Mouse (Mus musculus) kidney, postnatal 36 days (tissue): ENCODE measurements around the gene Spag16.
A peak's percentile ranks its signal among the peaks of the same experiment; 100 is the strongest.

Experiments used
- DNase-seq, 2 experiments: peaks; one replicate each; pipeline ENCODE4 v3.0.0; 2021 to 2022; ENCODE audit warnings: mixed read lengths in 2 of 2

Spag16 gene

DNA sequence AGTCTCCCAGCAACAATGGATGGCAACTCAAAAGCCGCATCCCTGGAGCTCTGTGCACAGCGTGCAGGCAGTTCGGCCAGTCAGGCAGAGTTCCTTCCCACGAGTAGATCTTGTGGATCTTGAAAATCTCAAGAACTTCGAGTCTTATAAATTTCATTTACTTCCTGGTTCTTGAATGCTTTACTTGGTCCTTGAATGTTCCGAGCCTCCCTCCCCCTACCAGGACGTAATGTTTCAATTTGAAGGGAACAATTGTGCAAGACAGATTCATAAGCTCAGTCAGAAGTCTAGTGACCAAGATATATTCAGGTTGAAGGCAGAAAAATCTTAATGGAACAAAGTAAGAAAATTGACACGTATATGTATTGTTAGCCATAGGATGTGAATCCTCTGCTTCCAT is 277.9 kb downstream of the Spag16 start:
- DNase-seq: no peak

DNA sequence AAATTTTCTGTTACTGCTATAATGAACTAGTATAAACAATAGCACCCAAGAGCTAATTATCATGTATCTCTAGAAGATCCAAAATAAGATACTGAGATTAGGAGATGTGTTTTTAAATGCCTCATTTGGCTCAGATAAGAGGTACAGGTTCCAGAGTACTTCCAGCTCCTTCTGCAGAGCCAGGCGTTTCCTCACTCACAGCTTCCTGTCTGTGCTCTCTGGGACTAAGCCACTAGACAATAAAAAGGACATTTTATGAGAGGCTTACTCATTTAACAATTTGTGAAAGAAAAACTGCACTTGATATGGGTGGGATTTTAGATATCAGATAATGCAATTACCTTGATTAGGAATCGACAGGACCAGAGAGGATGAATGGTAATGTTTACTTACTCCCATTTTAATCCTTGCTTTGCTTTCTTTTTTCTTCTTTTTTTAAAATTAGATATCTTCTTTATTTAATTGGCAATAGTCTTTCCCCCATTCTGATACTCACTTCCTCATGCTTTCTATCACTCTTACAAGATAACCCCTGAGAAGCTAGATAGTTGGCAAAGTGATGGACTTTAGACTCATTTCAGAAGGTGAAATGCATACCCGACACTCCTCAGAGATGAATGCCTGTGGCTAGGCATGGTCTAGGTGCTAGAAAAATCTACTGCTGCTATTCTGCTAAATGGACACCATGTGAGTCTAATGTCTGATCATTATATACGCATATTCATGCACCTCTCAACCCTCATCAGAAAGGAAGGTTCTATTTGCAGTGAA is 289.6 kb downstream of the Spag16 start:
- DNase-seq: no peak

DNA sequence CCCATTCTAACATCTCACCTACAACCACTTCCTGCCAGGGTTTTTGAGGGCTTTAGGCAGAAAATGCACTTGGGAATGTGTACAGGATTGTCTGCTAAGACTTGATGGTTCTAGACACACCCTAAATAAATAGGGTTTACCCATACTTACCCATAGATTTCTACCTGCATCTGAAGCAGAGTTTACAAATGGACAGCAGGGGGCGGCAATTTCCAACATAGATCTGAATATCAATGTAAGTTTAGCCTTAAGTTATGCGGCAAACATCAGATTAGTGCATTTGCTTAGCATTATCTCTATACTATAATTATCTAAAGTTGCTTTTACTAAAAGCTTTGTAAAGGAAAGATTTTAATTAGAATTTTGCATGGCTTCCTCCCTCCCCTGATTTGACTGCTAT is 301.3 kb downstream of the Spag16 start:
- peak; percentile 11 to 58 for DNase-seq

- no peak for DNase-seq
Measured at GRCm38 (mm10) chr1:70135547-70135946, 308.8 kb downstream of the Spag16 start.

GRCm38 (mm10) chr1:70165343-70166158 is 338.8 kb downstream of the Spag16 start:
- no peak for DNase-seq

DNA sequence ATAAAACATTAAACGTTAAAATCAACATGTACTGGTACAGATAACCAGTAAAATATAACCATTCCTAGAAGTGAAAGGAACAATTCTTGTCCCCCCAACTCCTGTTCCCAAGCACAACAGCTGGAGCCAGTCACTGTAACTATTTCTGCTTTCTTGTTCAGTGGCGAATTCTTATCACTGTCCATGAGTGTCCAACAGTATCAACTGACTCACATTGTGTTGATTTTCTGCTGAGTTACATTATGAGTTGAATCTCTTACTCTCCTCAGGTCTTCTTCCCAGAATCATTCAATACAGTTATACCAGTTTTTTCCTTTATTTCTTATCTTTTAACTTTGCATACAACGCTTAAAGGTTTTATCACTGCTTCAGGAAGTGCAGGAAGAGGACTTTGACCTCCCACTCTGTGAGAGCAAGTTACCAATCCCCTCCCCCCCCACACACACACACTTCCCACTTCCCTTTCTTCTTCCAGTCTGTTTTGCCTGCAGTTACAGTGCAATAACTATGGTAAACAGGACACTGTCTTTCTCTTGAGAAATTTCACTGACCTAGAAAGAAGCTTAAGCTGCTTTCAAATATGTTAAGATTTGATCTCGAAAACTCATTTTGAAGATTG is 353.5 kb downstream of the Spag16 start:
- no peak for DNase-seq

DNA sequence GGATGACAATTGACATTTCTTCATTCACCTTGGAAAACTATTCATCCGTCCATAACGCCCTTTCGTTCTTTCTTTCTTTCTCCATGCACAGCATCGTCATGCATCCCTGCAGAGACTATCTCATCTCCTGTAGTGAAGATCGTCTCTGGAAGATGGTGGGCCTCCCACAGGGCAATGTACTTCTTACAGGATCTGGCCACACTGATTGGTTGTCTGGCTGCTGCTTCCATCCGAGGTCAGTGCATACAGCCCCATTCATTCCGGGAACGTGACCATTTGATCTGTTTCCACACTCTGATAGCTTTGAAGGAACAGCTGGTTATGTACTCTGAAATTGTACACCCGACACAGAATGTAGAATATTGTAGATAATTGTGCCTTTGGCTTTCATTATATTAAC is 438.0 kb downstream of the Spag16 start:
- DNase-seq: no peak

GRCm38 (mm10) chr1:70265920-70266505 is 439.2 kb downstream of the Spag16 start:
- no peak for DNase-seq

GRCm38 (mm10) chr1:70270139-70270538 is 443.4 kb downstream of the Spag16 start:
- peak in 1 of 2 experiments; percentile 32 for DNase-seq

GRCm38 (mm10) chr1:70272753-70273152 is 446.0 kb downstream of the Spag16 start:
- DNase-seq: no peak

- no peak for DNase-seq
Measured at GRCm38 (mm10) chr1:70279296-70279695, 452.5 kb downstream of the Spag16 start.

- DNase-seq: no peak
Measured at GRCm38 (mm10) chr1:70283388-70283787, 456.6 kb downstream of the Spag16 start.

DNA sequence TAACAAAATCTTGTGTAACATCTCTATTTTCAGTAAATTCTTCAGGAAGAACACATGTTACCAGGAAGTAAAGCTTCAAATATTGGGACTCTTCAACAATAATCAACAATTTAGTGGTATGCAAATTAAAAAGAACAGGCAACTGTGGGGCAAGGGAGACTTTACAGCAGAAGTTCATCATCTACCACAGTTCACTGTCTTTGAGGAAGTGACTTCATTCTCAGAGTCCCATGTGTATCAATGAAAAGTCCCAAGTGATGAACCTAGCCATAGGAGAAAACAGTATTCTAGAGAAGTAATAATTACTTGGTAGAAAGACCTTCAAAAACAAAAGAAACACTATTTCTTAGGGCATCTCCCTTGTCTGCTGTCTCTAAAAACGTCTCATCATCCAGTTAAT is 457.4 kb downstream of the Spag16 start:
- no peak for DNase-seq

DNA sequence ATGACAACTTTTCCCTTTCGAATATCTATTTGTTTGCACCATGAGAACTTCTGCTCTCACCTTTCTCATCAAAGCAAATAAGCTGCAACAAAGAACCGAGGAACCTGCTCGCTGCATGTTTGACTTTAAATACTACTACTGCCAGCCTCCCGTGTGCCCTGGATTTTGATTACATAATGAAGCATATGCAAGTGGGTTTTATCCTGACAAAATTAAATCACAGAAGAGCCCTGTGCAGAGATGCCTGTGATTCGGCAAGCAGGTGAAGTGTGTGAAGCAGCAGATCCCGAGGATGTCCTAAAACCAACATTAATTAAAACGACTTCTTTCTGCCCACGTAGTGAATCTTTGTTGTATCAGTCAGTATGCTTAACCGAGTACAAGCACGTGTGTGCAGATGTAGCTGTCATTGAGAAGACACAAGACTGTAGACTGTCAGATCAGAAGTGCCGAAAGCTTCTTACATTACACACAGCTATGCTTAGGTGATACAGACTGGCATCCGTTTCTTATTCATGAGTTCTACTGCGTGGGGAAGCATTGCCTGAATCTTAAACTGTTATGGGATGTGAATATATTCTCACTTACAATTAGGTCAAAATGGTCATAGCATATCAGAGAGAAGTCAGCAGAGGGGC is 489.5 kb downstream of the Spag16 start:
- DNase-seq: no peak

DNA sequence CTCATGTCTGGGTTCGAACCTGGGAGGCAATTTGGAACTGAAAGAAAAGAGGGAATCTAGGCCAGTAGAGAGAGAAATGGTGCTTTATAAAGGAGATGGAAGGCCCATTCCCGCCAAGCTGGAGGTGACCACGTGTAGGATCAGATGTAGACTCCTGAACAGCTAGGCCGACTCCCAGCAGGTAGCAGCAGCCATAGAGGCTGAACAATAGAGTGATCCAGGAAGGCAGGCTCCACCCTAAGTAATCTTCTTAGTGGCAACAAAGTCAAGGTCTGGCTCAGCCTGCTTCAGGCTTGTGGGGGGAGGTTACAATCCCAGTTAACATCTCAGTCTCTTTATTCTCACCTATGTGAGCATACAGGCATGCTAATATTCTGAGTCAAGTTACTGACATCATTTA is 494.2 kb downstream of the Spag16 start:
- no peak for DNase-seq

DNA sequence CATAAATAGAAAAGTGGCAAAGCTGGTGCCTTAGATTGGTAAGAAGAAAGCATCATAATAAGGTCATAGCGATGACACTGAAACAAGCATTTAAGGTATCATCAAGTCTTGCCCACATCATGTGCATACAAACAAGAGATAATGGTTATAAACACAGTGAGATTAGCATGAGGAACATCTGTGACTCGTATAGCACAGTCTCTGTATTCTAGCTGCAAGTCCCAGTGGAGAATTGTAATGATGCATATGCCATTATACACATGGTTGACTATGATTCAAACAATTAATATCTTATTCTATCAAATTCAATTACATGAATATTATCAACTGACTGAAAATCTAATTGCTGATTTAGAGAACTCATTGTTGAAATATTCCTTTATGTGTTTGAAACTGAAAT is 519.4 kb downstream of the Spag16 start:
- no peak for DNase-seq

- DNase-seq: no peak
Measured at GRCm38 (mm10) chr1:70351371-70351770, 524.6 kb downstream of the Spag16 start.

GRCm38 (mm10) chr1:70354014-70354413 is 527.2 kb downstream of the Spag16 start:
- DNase-seq: peak; percentile 1 to 33

- peak in 1 of 2 experiments; percentile 2 for DNase-seq
Measured at GRCm38 (mm10) chr1:70371721-70372120, 545.0 kb downstream of the Spag16 start.

DNA sequence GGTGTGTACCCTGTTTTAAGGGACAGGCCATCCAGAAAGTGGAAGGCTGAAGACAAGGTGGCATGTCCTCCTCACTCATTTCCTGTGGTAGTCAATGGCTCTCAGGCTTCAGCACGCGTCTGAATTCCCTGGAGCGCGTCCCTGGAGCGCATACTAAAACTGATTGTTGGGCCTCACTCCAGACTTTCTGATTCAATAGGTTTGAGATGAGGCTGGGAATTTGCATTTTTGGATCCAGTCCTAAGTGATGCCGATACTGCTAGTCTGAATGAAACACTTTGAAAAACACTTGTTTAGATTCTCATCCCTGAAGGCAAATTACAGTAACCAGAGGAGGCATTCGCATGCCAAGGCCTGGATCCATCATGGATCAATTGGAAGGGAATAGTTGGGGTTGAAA is 553.3 kb downstream of the Spag16 start:
- no peak for DNase-seq

DNA sequence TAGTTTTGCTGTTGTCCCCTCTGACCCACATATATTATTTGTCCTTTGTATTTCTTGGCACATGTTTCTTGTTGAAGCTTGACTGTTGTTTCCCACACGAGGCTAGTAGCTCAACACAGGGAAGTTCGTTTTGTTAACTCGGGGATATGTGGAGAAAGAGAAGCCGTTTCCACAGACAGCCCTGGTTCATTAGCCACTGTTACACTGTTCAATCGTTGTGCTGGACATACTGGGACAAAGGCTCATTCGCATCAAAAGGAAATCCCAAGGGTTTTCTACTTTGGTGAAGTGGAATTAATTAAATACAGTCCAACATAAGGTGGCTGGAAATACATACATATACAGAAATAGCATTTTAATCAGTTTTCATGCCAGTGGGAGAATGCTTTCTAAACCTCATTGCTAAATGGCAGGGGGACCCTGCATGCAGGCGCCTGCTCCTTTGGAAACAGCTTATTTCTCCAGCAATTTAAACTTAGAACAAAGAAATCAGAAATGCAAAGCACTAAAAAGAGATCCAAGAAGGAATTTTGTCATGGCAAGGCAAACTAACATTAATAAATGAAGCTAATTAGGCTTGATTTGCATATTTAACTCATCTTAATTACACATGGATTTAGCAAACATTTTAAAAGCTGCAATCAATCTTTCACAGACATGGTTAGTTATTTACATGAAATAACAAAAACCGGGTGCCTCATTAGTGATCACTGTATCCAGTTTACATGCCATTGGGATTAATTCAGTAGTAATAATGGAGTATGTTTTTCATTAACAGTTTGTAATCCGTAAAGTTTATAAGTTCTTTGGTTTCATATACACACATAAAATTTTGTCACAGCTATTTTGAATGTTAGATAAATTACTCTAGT is 615.7 kb downstream of the Spag16 start:
- DNase-seq: no peak

DNA sequence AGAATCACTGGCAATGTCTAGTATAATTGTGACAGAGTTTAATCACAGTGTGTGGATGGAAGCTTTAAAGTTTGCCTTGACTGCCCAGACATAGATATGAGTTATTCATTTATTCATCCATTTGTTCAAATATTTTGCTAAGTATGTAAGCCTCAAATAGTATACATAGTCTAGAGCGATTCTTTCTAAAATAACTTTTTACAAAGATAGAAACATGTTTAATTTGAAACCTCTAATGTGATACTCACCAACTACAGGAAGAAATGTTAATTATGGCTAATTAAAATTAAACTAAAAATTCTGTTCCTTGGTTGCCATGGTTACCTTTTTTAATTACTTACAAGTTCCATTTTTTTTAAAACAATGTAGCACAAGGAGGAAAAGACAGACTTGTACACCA is 653.1 kb downstream of the Spag16 start:
- DNase-seq: no peak
